9 mouse cellular contexts compared by ENCODE assay signal in the genomic region with DNA sequence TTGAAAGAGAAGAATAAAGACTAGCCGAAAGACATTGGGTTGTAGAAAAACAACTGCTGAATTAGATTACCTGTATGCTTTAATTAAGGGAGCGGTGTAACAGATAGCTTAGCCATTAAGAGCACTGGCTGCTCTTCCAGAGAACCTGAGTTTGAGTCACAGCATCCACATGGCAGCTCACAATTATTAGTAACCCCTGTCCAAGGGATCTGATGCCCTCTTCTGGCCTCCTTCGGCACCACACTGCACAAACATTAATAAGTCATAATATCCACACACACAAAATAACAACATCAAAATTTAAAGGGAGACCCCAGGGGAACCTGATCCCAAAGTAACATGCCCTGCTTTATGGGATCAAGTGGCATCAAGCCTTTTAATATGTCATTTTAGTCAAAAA.
DNase-seq lines count a peak whose midpoint lies in the region; TF ChIP-seq lines count a peak whose summit lies in the region.
"Had no signal": no experiment of that assay in that cellular context is flagged by ENCODE, and none has a peak within 500 bp of the region (broad histone marks: within the 10 kb centered on the region; RNA-seq: fewer than 3 reads in every experiment).

No protein-coding gene starts in this region.

- intact Hi-C loops in heart, adult 2 months (cut with DNase I) = loop anchor here (5.0 kb wide), 3 partner anchors 205 to 815 kb away; a partner anchor contains a TSS
- intact Hi-C loops in heart, postnatal 25 days (cut with DNase I) = loop anchor here (5.0 kb wide), 1 partner anchor 130 kb away; no protein-coding TSS in a partner anchor

- H3K9ac ChIP-seq in heart, adult 2 months (ENCODE audit: low read depth, low read length) = no peak overlapping the region

- peak; percentile 5 to 18 for DNase-seq in heart, adult 2 months
- DNase-seq in heart, postnatal 25 days (ENCODE audit: low spot score) = no peak
- DNase-seq in thymus, postnatal 25 days = peak; percentile 8
- DNase-seq in thymus, postnatal 10 days (ENCODE audit: low spot score in 2 of 2) = no peak
- DNase-seq in cerebellum, postnatal 36 days = peak; percentile 15 to 23
- peak; percentile 56 for DNase-seq in splenic B cell, adult 2 months (ENCODE audit: low read depth, low spot score)
- no peak for DNase-seq in spleen, adult 12 weeks (ENCODE audit: low spot score)
- no peak for DNase-seq in neural tube, embryonic 10.5 days (ENCODE audit: extremely low spot score, low spot score)
- DNase-seq: adrenal gland, adult 8-10 months had no signal

- H3K27me3 ChIP-seq in heart, adult 2 months (ENCODE audit: control insufficient read depth, insufficient read depth, low read length) = no peaks in the 10 kb centered on the region
- H3K27me3 ChIP-seq in splenic B cell, adult 2 months (ENCODE audit: control insufficient read depth, insufficient read depth, low read length, poor library complexity, severe bottlenecking) = no peaks in the 10 kb centered on the region

- 93% methylated on average over 3 of the region's 3 CpGs for WGBS in heart, adult 2 months

- TF ChIP-seq CTCF in heart, adult 2 months (IDR thresholded peaks at IDR 0.05) = peak; percentile 62

- no peak for TF ChIP-seq EP300 in heart, adult 2 months (IDR thresholded peaks at IDR 0.05; ENCODE audit: insufficient read depth, low read depth, low read length)

- no peaks in the 10 kb centered on the region for H3K79me2 ChIP-seq in heart, adult 2 months (replicated peaks; ENCODE audit: control insufficient read depth, insufficient read depth, low read length)

- no peak for TF ChIP-seq POLR2A in heart, adult 2 months (IDR thresholded peaks at IDR 0.05; ENCODE audit: insufficient read depth, low read depth, low read length)

- no peaks in the 10 kb centered on the region for H3K36me3 ChIP-seq in heart, adult 2 months (ENCODE audit: control insufficient read depth, insufficient read depth, low read length)
- H3K36me3 ChIP-seq in splenic B cell, adult 2 months (ENCODE audit: control insufficient read depth, insufficient read depth, low read length, poor library complexity, severe bottlenecking) = no peaks in the 10 kb centered on the region

- H3K4me1 ChIP-seq in heart, adult 2 months (ENCODE audit: control insufficient read depth, insufficient read depth, low read length) = 0 out of 2 replicates have a peak, but pooled peaks cover 2% of the 10 kb centered on the region

- no peak overlapping the region for H3K4me3 ChIP-seq in heart, adult 2 months

- no peak overlapping the region for H3K27ac ChIP-seq in heart, adult 2 months

Comparison
In these comparisons a context has a peak if more than half of its experiments do, and no peak if none do; other contexts are left out.
1. DNase-seq: peak in heart, adult 2 months (2 of 2), thymus, postnatal 25 days (single experiment), cerebellum, postnatal 36 days (2 of 2) and splenic B cell, adult 2 months (single experiment); none in heart, postnatal 25 days (single experiment), thymus, postnatal 10 days (0 of 2), spleen, adult 12 weeks (single experiment) and neural tube, embryonic 10.5 days (single experiment).